Mouse (Mus musculus) 3T3-L1 (cell line): ENCODE measurements around the gene Shisa8.

ENCODE experiments used
- DNase-seq: peaks from one replicate; pipeline ENCODE4 v3.0.0-alpha.2; 2015; ENCODE audit warnings: low read depth, low spot score

Gene Shisa8

GRCm38 (mm10) chr15:82223657-82224601 is 11.3 kb upstream of the Shisa8 start, which contains the start of gene Tnfrsf13c:
Gene Tnfrsf13c (minus strand): TSS chr15:82224369.
- no peak for DNase-seq

GRCm38 (mm10) chr15:82223251-82223650 is 10.6 kb upstream of the Shisa8 start:
- no peak for DNase-seq

- no peak for DNase-seq
These were observed 8.7 kb upstream of the Shisa8 start for GRCm38 (mm10) chr15:82221104-82221860.

GRCm38 (mm10) chr15:82220003-82220675 is 7.5 kb upstream of the Shisa8 start:
- no peak for DNase-seq

- no peak for DNase-seq
These were observed 6.4 kb upstream of the Shisa8 start for GRCm38 (mm10) chr15:82218778-82219666.

- no peak for DNase-seq
These were observed 5.4 kb upstream of the Shisa8 start for GRCm38 (mm10) chr15:82217980-82218379.

GRCm38 (mm10) chr15:82217039-82217438 is 4.4 kb upstream of the Shisa8 start:
- DNase-seq = no peak

- no peak for DNase-seq
These were observed 3.7 kb upstream of the Shisa8 start for GRCm38 (mm10) chr15:82216142-82216827.

- DNase-seq = no peak
These were observed 2.9 kb upstream of the Shisa8 start for GRCm38 (mm10) chr15:82215332-82216046.

- no peak for DNase-seq
These were observed 607 bp upstream of the Shisa8 start for GRCm38 (mm10) chr15:82213222-82213621.

GRCm38 (mm10) chr15:82211911-82212751 is 484 bp downstream of the Shisa8 start:
- DNase-seq = no peak

GRCm38 (mm10) chr15:82211281-82211680 is 1.3 kb downstream of the Shisa8 start:
- DNase-seq = no peak

GRCm38 (mm10) chr15:82210801-82211200 is 1.8 kb downstream of the Shisa8 start:
- DNase-seq = no peak

GRCm38 (mm10) chr15:82209295-82210050 is 3.1 kb downstream of the Shisa8 start:
- DNase-seq = no peak

- DNase-seq = no peak
These were observed 4.3 kb downstream of the Shisa8 start for GRCm38 (mm10) chr15:82208307-82208706.

GRCm38 (mm10) chr15:82207504-82208219 is 5.0 kb downstream of the Shisa8 start:
- no peak for DNase-seq

GRCm38 (mm10) chr15:82207105-82207459 is 5.5 kb downstream of the Shisa8 start:
- no peak for DNase-seq
